Mouse (Mus musculus): Measurements from ENCODE around the gene Nfib.

DNA sequence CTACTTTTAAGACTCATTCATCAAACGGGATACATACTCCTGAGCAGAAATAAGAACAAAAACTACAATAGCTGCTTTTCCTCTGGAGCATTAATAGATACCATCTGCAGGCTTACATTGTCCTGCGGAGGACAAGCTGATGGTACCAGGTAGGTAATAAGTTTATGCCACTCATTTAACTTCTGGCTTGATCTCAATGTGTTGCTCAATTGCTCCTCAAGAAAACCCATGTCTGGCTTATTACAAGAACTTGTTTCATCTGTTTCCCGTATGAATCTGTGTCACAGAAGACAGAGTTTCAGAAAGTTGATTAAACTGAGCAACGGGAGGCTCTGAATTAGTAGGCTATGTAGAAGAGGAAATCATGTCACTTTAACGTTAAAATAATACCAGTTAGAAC lies 457.5 kb downstream of the Nfib start:
- no peak for TF ChIP-seq CTCF (IDR thresholded peaks at IDR 0.05; ENCODE audit: low read depth, low read length)
- TF ChIP-seq GATA1 (IDR thresholded peaks at IDR 0.05; ENCODE audit: borderline replicate concordance, low read length) = no peak

Measured in G1E (cell line).